Mouse (Mus musculus): ENCODE measurements around the gene Sec31b. TPM values are rescaled to one million over a fixed set of nuclear protein-coding genes. Genes with fewer than 3 reads are reported as not detected.

Sec31b gene
- polyA plus RNA-seq, 1 experiment from 2014 or later = 0.54 TPM

Other genes starting within 250 kb of the Sec31b start
- 0.15 and 0.35 TPM in 2 replicates for gene Scd4, start 212.8 kb downstream of the Sec31b start, polyA plus RNA-seq (2015; fragmentation: Nextera tagmentation; extraction: Ambion mirVana)
- 2.5 and 2.6 TPM in 2 replicates for gene Scd1, start 138.0 kb downstream of the Sec31b start, polyA plus RNA-seq (2015; fragmentation: Nextera tagmentation; extraction: Ambion mirVana)
- not detected in 2 replicates for gene Wnt8b, start 52.4 kb downstream of the Sec31b start, polyA plus RNA-seq (2015; fragmentation: Nextera tagmentation; extraction: Ambion mirVana)
- not detected in 2 replicates for gene Gm20538, start 7.0 kb upstream of the Sec31b start, polyA plus RNA-seq (2015; fragmentation: Nextera tagmentation; extraction: Ambion mirVana)
- 530 and 563 TPM in 2 replicates for gene Ndufb8, start 9.6 kb upstream of the Sec31b start, polyA plus RNA-seq (2015; fragmentation: Nextera tagmentation; extraction: Ambion mirVana)
- 26.9 and 28.7 TPM in 2 replicates for gene Hif1an, start 17.0 kb upstream of the Sec31b start, polyA plus RNA-seq (2015; fragmentation: Nextera tagmentation; extraction: Ambion mirVana)
- 0.10 TPM in 1 of 2 replicates, not detected in the other for gene Pax2, start 210.2 kb upstream of the Sec31b start, polyA plus RNA-seq (2015; fragmentation: Nextera tagmentation; extraction: Ambion mirVana)